Mouse (Mus musculus) ES-Bruce4 (cell line): ENCODE data around the gene Itgb2l. TPM values are rescaled to one million over a fixed set of nuclear protein-coding genes. Genes with fewer than 3 reads are reported as not detected.

Source experiments
- H3K27ac ChIP-seq: 2 replicates; pipeline ENCODE4 v1.5.1; 2012; ENCODE audit warnings: low read length, inconsistent platforms; ENCODE audit not compliant: insufficient read depth
- H3K27me3 ChIP-seq: 2 replicates; pipeline ENCODE4 v1.6.1; 2012; ENCODE audit warnings: mild to moderate bottlenecking, low read length, inconsistent platforms; ENCODE audit not compliant: control insufficient read depth, poor library complexity, insufficient read depth, severe bottlenecking
- H3K36me3 ChIP-seq: 2 replicates; pipeline ENCODE4 v1.6.1; 2012; ENCODE audit warnings: inconsistent platforms, mild to moderate bottlenecking, low read length, moderate library complexity; ENCODE audit not compliant: control insufficient read depth, poor library complexity, insufficient read depth, severe bottlenecking
- H3K4me1 ChIP-seq: one replicate; pipeline ENCODE4 v1.8.1; 2011; ENCODE audit warnings: low read length; ENCODE audit not compliant: control insufficient read depth, insufficient read depth
- H3K4me3 ChIP-seq: 2 replicates; pipeline ENCODE4 v1.5.1; 2011; ENCODE audit warnings: low read depth, mild to moderate bottlenecking, low read length
- H3K9ac ChIP-seq: 2 replicates; pipeline ENCODE4 v1.6.1; 2012; ENCODE audit warnings: low read depth, mild to moderate bottlenecking, inconsistent platforms; ENCODE audit not compliant: poor library complexity, severe bottlenecking
- H3K9me3 ChIP-seq: replicated peaks from 2 replicates; pipeline ENCODE4 v1.6.1; 2012; ENCODE audit warnings: mild to moderate bottlenecking, low read length, inconsistent platforms; ENCODE audit not compliant: control insufficient read depth, poor library complexity, insufficient read depth, severe bottlenecking
- CTCF ChIP-seq: IDR thresholded peaks from one replicate; pipeline ENCODE4 v1.8.1; 2011; ENCODE audit warnings: low read depth, low read length
- EP300 ChIP-seq: IDR thresholded peaks from 2 replicates; pipeline ENCODE4 v1.6.1; 2011; ENCODE audit warnings: low read depth, low read length; ENCODE audit not compliant: insufficient read depth
- POLR2A ChIP-seq: IDR thresholded peaks from one replicate; pipeline ENCODE4 v1.8.1; 2011; ENCODE audit warnings: low read length; ENCODE audit not compliant: insufficient read depth
- polyA plus RNA-seq: library from polyadenylated mRNA; stranded (reverse); fragments of >200 nt; gene quantifications from 2 replicates; pipeline ENCODE4 v1.2.4, GENCODE M21; 2011; ENCODE audit warnings: low read depth; ENCODE audit not compliant: missing spikeins, insufficient read depth, insufficient read length

Itgb2l gene
- polyA plus RNA-seq, 1 experiment: not detected

DNA sequence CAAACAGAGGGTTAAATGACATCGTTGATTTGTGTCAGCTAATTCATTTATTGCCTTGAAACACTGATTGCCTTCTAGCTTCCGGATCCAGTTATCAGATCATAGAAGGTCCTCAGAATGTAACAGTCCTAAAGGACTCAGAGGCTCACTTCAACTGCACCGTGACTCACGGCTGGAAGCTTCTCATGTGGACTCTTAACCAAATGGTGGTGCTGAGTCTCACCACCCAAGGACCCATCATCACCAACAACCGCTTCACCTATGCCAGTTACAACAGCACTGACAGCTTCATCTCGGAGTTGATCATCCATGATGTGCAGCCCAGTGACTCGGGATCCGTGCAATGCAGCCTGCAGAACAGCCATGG, 70.7 kb downstream of the Itgb2l start:
- Histone ChIP-seq H3K27me3 (no peaks in the 10 kb centered on the region), H3K4me3 (no peak overlapping the region), H3K36me3 (no peaks in the 10 kb centered on the region), H3K9ac (no peak overlapping the region), H3K9me3 (no peaks in the 10 kb centered on the region), H3K27ac (no peak overlapping the region), H3K4me1 (no peaks in the 10 kb centered on the region)
- TF ChIP-seq POLR2A: no peak
- no peak for TF ChIP-seq EP300
- TF ChIP-seq CTCF: no peak

Other genes starting within 250 kb of the Itgb2l start
- gene Sh3bgr, start 243.2 kb downstream of the Itgb2l start, polyA plus RNA-seq: 1.6 and 5.6 TPM in 2 replicates
- not detected in 2 replicates for gene B3galt5, start 207.8 kb downstream of the Itgb2l start, polyA plus RNA-seq
- gene Pcp4, start 24.0 kb upstream of the Itgb2l start, polyA plus RNA-seq: not detected in 2 replicates